Mouse (Mus musculus) c-Kit-positive CD71-positive TER-119-negative erythroid progenitor cells, embryonic 14.5 days (primary cell): Measurements from ENCODE around the gene Tradd.

Experiments
- DNase-seq: peaks from one replicate; pipeline ENCODE4 v3.0.0-alpha.2; 2013; ENCODE audit warnings: low read depth

The Tradd gene

GRCm38 (mm10) chr8:105264024-105264982 lies at the start of gene Tradd, which contains the start of gene Fbxl8:
Gene Tradd (minus strand): TSS chr8:105264609.
Gene Fbxl8 (plus strand): TSS chr8:105264648.
- no peak for DNase-seq

GRCm38 (mm10) chr8:105313622-105314402 lies 49.4 kb upstream of the Tradd start:
- no peak for DNase-seq

- DNase-seq: no peak
Observed at GRCm38 (mm10) chr8:105312891-105313481, 48.6 kb upstream of the Tradd start.

- no peak for DNase-seq
Observed at GRCm38 (mm10) chr8:105311718-105312117, 47.3 kb upstream of the Tradd start.

- no peak for DNase-seq
Observed at GRCm38 (mm10) chr8:105310118-105310517, 45.7 kb upstream of the Tradd start.

GRCm38 (mm10) chr8:105309142-105309847 lies 44.9 kb upstream of the Tradd start:
- no peak for DNase-seq

- DNase-seq: no peak
Observed at GRCm38 (mm10) chr8:105308428-105308827, 44.0 kb upstream of the Tradd start.

- DNase-seq: no peak
Observed at GRCm38 (mm10) chr8:105307670-105308069, 43.3 kb upstream of the Tradd start.

- DNase-seq: no peak
Observed at GRCm38 (mm10) chr8:105306146-105306691, 41.8 kb upstream of the Tradd start.

- DNase-seq: no peak
Observed at GRCm38 (mm10) chr8:105305211-105306145, 41.1 kb upstream of the Tradd start, which contains the start of gene Elmo3. Gene Elmo3 (plus strand): TSS chr8:105305601.

GRCm38 (mm10) chr8:105304325-105305210 lies 40.2 kb upstream of the Tradd start:
- no peak for DNase-seq

- no peak for DNase-seq
Observed at GRCm38 (mm10) chr8:105303874-105304273, 39.5 kb upstream of the Tradd start.

GRCm38 (mm10) chr8:105303396-105303795 lies 39.0 kb upstream of the Tradd start:
- DNase-seq: no peak

- peak; percentile 78 for DNase-seq
Observed at GRCm38 (mm10) chr8:105299962-105300361, 35.6 kb upstream of the Tradd start.

- no peak for DNase-seq
Observed at GRCm38 (mm10) chr8:105298351-105299252, 34.2 kb upstream of the Tradd start.

GRCm38 (mm10) chr8:105297511-105298192 lies 33.2 kb upstream of the Tradd start, which contains the start of gene E2f4:
Gene E2f4 (plus strand): TSS chr8:105297663.
- DNase-seq: peak; percentile 89

- no peak for DNase-seq
Observed at GRCm38 (mm10) chr8:105295895-105296573, 31.6 kb upstream of the Tradd start, which contains the start of gene Exoc3l. Gene Exoc3l (minus strand): TSS chr8:105296101.
